In genomic region chr3:131802841-131803240, GRCm38 (mm10) we compare ENCODE assay signal across 12 mouse cellular contexts.
DNase-seq lines count a peak whose midpoint lies in the region; TF ChIP-seq lines count a peak whose summit lies in the region.
"Had no signal": no experiment of that assay in that cellular context is flagged by ENCODE, and none has a peak within 500 bp of the region (broad histone marks: within the 10 kb centered on the region; RNA-seq: fewer than 3 reads in every experiment).

No protein-coding gene starts in this region.

- DNase-seq in kidney, adult 11 months: peak; percentile 63
- no peak for DNase-seq in kidney, adult 18-20 months
- peak; percentile 43 for DNase-seq in fibroblast of lung, adult 2 months (ENCODE audit: low read depth)
- DNase-seq in lung, postnatal 14 days: peak; percentile 16
- DNase-seq in embryonic facial prominence, embryonic 10.5 days (ENCODE audit: low spot score): no peak
- no peak for DNase-seq in layer of hippocampus, postnatal 25 days (ENCODE audit: extremely low spot score in 1 of 2, low spot score in 1 of 2)
- DNase-seq: cerebellum, adult 11-12 months; embryo, embryonic 11 days; layer of hippocampus, adult 9-11 months; left cerebral cortex, postnatal 4 days had no signal

- H3K79me3 ChIP-seq in C2C12 (ENCODE audit: low read depth): no peaks in the 10 kb centered on the region

- H3K4me3 ChIP-seq in C2C12 (ENCODE audit: insufficient read depth, poor library complexity, severe bottlenecking): no peak overlapping the region
- no peak overlapping the region for H3K4me3 ChIP-seq in embryonic facial prominence, embryonic 10.5 days

- H3K4me1 ChIP-seq in embryonic facial prominence, embryonic 10.5 days: no peaks in the 10 kb centered on the region

- H3K27me3 ChIP-seq in C2C12 (ENCODE audit: control insufficient read depth, insufficient read depth, insufficient read length): no peaks in the 10 kb centered on the region
- H3K27me3 ChIP-seq in embryonic facial prominence, embryonic 10.5 days (replicated peaks; ENCODE audit: low read depth, poor library complexity, severe bottlenecking): no peaks in the 10 kb centered on the region

- no peak overlapping the region for H3ac ChIP-seq in C2C12 (ENCODE audit: control insufficient read depth, insufficient read length, low read depth)

- WGBS in embryonic facial prominence, embryonic 10.5 days: 90% methylated on average over 7 of the region's 7 CpGs

- H3K9me3 ChIP-seq in embryonic facial prominence, embryonic 10.5 days: no peaks in the 10 kb centered on the region

- no peak overlapping the region for H3K27ac ChIP-seq in embryonic facial prominence, embryonic 10.5 days (replicated peaks)
- H3K27ac ChIP-seq: liver, embryonic 14.5 days had no signal

- H3K79me2 ChIP-seq in C2C12 (ENCODE audit: control insufficient read depth, insufficient read depth): no peaks in the 10 kb centered on the region

- H3K36me3 ChIP-seq in C2C12 (ENCODE audit: control insufficient read depth, insufficient read depth): no peaks in the 10 kb centered on the region
- no peaks in the 10 kb centered on the region for H3K36me3 ChIP-seq in embryonic facial prominence, embryonic 10.5 days (replicated peaks)

- no peak for TF ChIP-seq CTCF in C2C12 (IDR thresholded peaks at IDR 0.05; ENCODE audit: control insufficient read depth, insufficient read depth, insufficient read length)

TF ChIP-seq in C2C12, 6 proteins besides CTCF, POLR2A, EP300 and RAD21:
- no peak for TF ChIP-seq CEBPB (IDR thresholded peaks at IDR 0.05; ENCODE audit: low read depth)
- no peak for TF ChIP-seq USF1 (IDR thresholded peaks at IDR 0.05; ENCODE audit: low read depth)
- TF ChIP-seq MYOD1 (IDR thresholded peaks at IDR 0.05; ENCODE audit: control insufficient read depth, insufficient read length, low read depth): peak; percentile 51
- no peak for TF ChIP-seq MYOG (IDR thresholded peaks at IDR 0.05; ENCODE audit: control insufficient read depth, extremely low read depth, insufficient read length)
- peak; percentile 37 for TF ChIP-seq MAX (IDR thresholded peaks at IDR 0.05)
- TF ChIP-seq FOSL1 (IDR thresholded peaks at IDR 0.05; ENCODE audit: insufficient read depth, low read length, poor library complexity, severe bottlenecking): peak; percentile 40

Comparison
In these comparisons a context has a peak if more than half of its experiments do, and no peak if none do; other contexts are left out.
1. DNase-seq: peak in kidney, adult 11 months (single experiment), fibroblast of lung, adult 2 months (single experiment) and lung, postnatal 14 days (single experiment); none in kidney, adult 18-20 months (single experiment), embryonic facial prominence, embryonic 10.5 days (single experiment) and layer of hippocampus, postnatal 25 days (0 of 2).